Mouse (Mus musculus): ENCODE measurements around the gene Plekhb1.

GRCm38 (mm10) chr7:100663729-100664304 is 1.6 kb upstream of the Plekhb1 start:
- TF ChIP-seq ZC3H11A (IDR thresholded peaks at IDR 0.05; ENCODE audit: borderline replicate concordance, low read depth, low read length) (no peak), ZNF384 (IDR thresholded peaks at IDR 0.05; ENCODE audit: low read depth, low read length) (no peak), HCFC1 (IDR thresholded peaks at IDR 0.05; ENCODE audit: borderline replicate concordance, insufficient read depth, low read length) (no peak), MAFK (IDR thresholded peaks at IDR 0.05; ENCODE audit: insufficient read depth, low read depth, low read length) (no peak)
